Mouse (Mus musculus): ENCODE measurements around the gene Chaf1a. TPM values are rescaled to one million over a fixed set of nuclear protein-coding genes. Genes with fewer than 3 reads are reported as not detected.
"Not testable (repeated sequence)": the region's sequence is repeated elsewhere in the genome, so short reads cannot be mapped to it uniquely, and the experiment has no call there.

Gene Chaf1a
- total and polyA plus RNA-seq, 3 experiments: 49.5 to 116 TPM; not detected in 1

- H3K9ac ChIP-seq (ENCODE audit: control insufficient read depth, low read depth, low read length, poor library complexity, severe bottlenecking); H3K9me3 ChIP-seq (replicated peaks; ENCODE audit: insufficient read depth, low read length); H3K36me3 ChIP-seq (ENCODE audit: control insufficient read depth in 1 of 2, insufficient read depth in 2 of 2, low read length in 2 of 2); DNase-seq (ENCODE audit: low read depth, low spot score); H3K27me3 ChIP-seq (ENCODE audit: control insufficient read depth in 1 of 2, insufficient read depth in 2 of 2, low read length in 2 of 2); H3K4me1 ChIP-seq (ENCODE audit: control insufficient read depth in 1 of 2, insufficient read depth in 2 of 2, low read length in 2 of 2); H3K27ac ChIP-seq (ENCODE audit: control insufficient read depth, low read depth, low read length); H3K4me3 ChIP-seq (ENCODE audit: control insufficient read depth in 1 of 2, insufficient read depth in 1 of 2, low read depth in 2 of 2, low read length in 2 of 2); H3K79me2 ChIP-seq (ENCODE audit: control insufficient read depth, insufficient read depth, low read length, poor library complexity): not testable (repeated sequence)
Observed at GRCm38 (mm10) chr17:56106436-56106835, 66.2 kb downstream of the Chaf1a start.

- TF ChIP-seq HCFC1 (IDR thresholded peaks at IDR 0.05; ENCODE audit: low read depth, low read length): no peak
- no peak for TF ChIP-seq MAFK (IDR thresholded peaks at IDR 0.05; ENCODE audit: borderline replicate concordance, low read depth, low read length)
- no peak for TF ChIP-seq ZC3H11A (IDR thresholded peaks at IDR 0.05; ENCODE audit: low read depth, low read length)
- TF ChIP-seq ZKSCAN1 (IDR thresholded peaks at IDR 0.05; ENCODE audit: low read depth, low read length): no peak
- no peak for TF ChIP-seq RAD21 (IDR thresholded peaks at IDR 0.05; ENCODE audit: low read depth, low read length)
- TF ChIP-seq BHLHE40 (IDR thresholded peaks at IDR 0.05; ENCODE audit: borderline replicate concordance, low read depth, low read length): no peak
- no peak for TF ChIP-seq EP300 (IDR thresholded peaks at IDR 0.05; ENCODE audit: low read depth in 1 of 2, low read length in 2 of 2)
- TF ChIP-seq CTCF (IDR thresholded peaks at IDR 0.05 in 2 of 3, conservative IDR thresholded peaks at IDR 0.05 in 1 of 3; ENCODE audit: control insufficient read depth in 1 of 3, insufficient read depth in 1 of 3, low read depth in 2 of 3, low read length in 3 of 3, poor library complexity in 1 of 3, severe bottlenecking in 1 of 3): no peak
- TF ChIP-seq TBP (IDR thresholded peaks at IDR 0.05; ENCODE audit: low read depth, low read length): no peak
- TF ChIP-seq ELF1 (IDR thresholded peaks at IDR 0.05; ENCODE audit: low read depth, low read length): no peak
- Histone ChIP-seq H3K79me2 (ENCODE audit: control insufficient read depth, insufficient read depth, low read length, poor library complexity) (no peaks in the 10 kb centered on the region), H3K27ac (ENCODE audit: control insufficient read depth, low read depth, low read length) (no peak overlapping the region), H3K27me3 (ENCODE audit: control insufficient read depth in 1 of 2, insufficient read depth in 2 of 2, low read length in 2 of 2) (no peaks in the 10 kb centered on the region), H3K9me3 (replicated peaks; ENCODE audit: insufficient read depth, low read length) (no peaks in the 10 kb centered on the region), H3K9ac (ENCODE audit: control insufficient read depth, low read depth, low read length, poor library complexity, severe bottlenecking) (no peak overlapping the region), H3K36me3 (ENCODE audit: control insufficient read depth in 1 of 2, insufficient read depth in 2 of 2, low read length in 2 of 2) (no peaks in the 10 kb centered on the region; a peak in 1 of 4 replicates), H3K4me1 (ENCODE audit: control insufficient read depth in 1 of 2, insufficient read depth in 2 of 2, low read length in 2 of 2) (no peaks in the 10 kb centered on the region), H3K4me3 (ENCODE audit: control insufficient read depth in 1 of 2, insufficient read depth in 1 of 2, low read depth in 2 of 2, low read length in 2 of 2) (no peak overlapping the region)
- DNase-seq (ENCODE audit: low read depth, low spot score): no peak
Observed at GRCm38 (mm10) chr17:56106981-56107380, 66.7 kb downstream of the Chaf1a start.

- H3K9me3 ChIP-seq (replicated peaks; ENCODE audit: insufficient read depth, low read length): no peaks in the 10 kb centered on the region
- no peaks in the 10 kb centered on the region for H3K79me2 ChIP-seq (ENCODE audit: control insufficient read depth, insufficient read depth, low read length, poor library complexity)
- H3K4me3 ChIP-seq (ENCODE audit: control insufficient read depth in 1 of 2, insufficient read depth in 1 of 2, low read depth in 2 of 2, low read length in 2 of 2): no peak overlapping the region
- no peaks in the 10 kb centered on the region for H3K36me3 ChIP-seq (ENCODE audit: control insufficient read depth in 1 of 2, insufficient read depth in 2 of 2, low read length in 2 of 2)
- no peak overlapping the region for H3K27ac ChIP-seq (ENCODE audit: control insufficient read depth, low read depth, low read length)
- H3K4me1 ChIP-seq (ENCODE audit: control insufficient read depth in 1 of 2, insufficient read depth in 2 of 2, low read length in 2 of 2): no peaks in the 10 kb centered on the region
- TF ChIP-seq ZC3H11A (IDR thresholded peaks at IDR 0.05; ENCODE audit: low read depth, low read length): no peak
- no peak for TF ChIP-seq E2F4 (IDR thresholded peaks at IDR 0.05; ENCODE audit: borderline replicate concordance, low read depth, low read length)
- TF ChIP-seq EP300 (IDR thresholded peaks at IDR 0.05; ENCODE audit: low read depth in 1 of 2, low read length in 2 of 2): no peak
- no peak for TF ChIP-seq GATA1 (IDR thresholded peaks at IDR 0.05; ENCODE audit: low read depth, low read length)
- no peak for TF ChIP-seq KAT2A (conservative IDR thresholded peaks at IDR 0.05; ENCODE audit: low read depth, low read length)
- no peak for TF ChIP-seq POLR2AphosphoS5 (IDR thresholded peaks at IDR 0.05; ENCODE audit: borderline replicate concordance, low read depth, low read length)
- TF ChIP-seq MYC (IDR thresholded peaks at IDR 0.05; ENCODE audit: low read depth, low read length): no peak
- no peak for TF ChIP-seq GABPA (IDR thresholded peaks at IDR 0.05; ENCODE audit: low read depth, low read length)
- no peak for TF ChIP-seq POLR2AphosphoS2 (IDR thresholded peaks at IDR 0.05; ENCODE audit: low read length)
- TF ChIP-seq NRF1 (IDR thresholded peaks at IDR 0.05; ENCODE audit: insufficient read depth, low read depth, low read length, poor library complexity, severe bottlenecking): no peak
- no peak for TF ChIP-seq JUND (IDR thresholded peaks at IDR 0.05; ENCODE audit: low read depth, low read length)
- TF ChIP-seq ELF1 (IDR thresholded peaks at IDR 0.05; ENCODE audit: low read depth, low read length): no peak
- no peak for TF ChIP-seq TAL1 (IDR thresholded peaks at IDR 0.05; ENCODE audit: low read length)
- no peak for TF ChIP-seq MYB (IDR thresholded peaks at IDR 0.05; ENCODE audit: low read depth, low read length)
- TF ChIP-seq SIN3A (IDR thresholded peaks at IDR 0.05; ENCODE audit: low read length): no peak
- no peak for DNase-seq (ENCODE audit: low read depth, low spot score)
- no peak overlapping the region for H3K9ac ChIP-seq (ENCODE audit: control insufficient read depth, low read depth, low read length, poor library complexity, severe bottlenecking)
- H3K27me3 ChIP-seq (ENCODE audit: control insufficient read depth in 1 of 2, insufficient read depth in 2 of 2, low read length in 2 of 2): no peaks in the 10 kb centered on the region
Observed at GRCm38 (mm10) chr17:56107736-56108135, 67.5 kb downstream of the Chaf1a start.

All from MEL (cell line).